Mouse (Mus musculus) midbrain, embryonic 16.5 days (tissue): ENCODE data around the gene Hist1h2ah. TPM values are rescaled to one million over a fixed set of nuclear protein-coding genes. Genes with fewer than 3 reads are reported as not detected.

Experiments used
- ATAC-seq: fragments of 200-750 bp; cut with Nextera tagmentation; 2 replicates; pipeline ENCODE4 v1.8.0; 2017; ENCODE audit warnings: moderate TSS enrichment
- H3K27ac ChIP-seq: fragments of 300-500 bp; sonication (generic); 2 replicates; pipeline ENCODE4 v1.5.1; 2014; ENCODE audit warnings: mild to moderate bottlenecking, low read length, mixed read lengths
- H3K27me3 ChIP-seq: fragments of 300-500 bp; sonication (generic); 2 replicates; pipeline ENCODE4 v1.6.1; 2014; ENCODE audit warnings: low read depth, low read length, mixed read lengths; ENCODE audit not compliant: control insufficient read depth, insufficient read depth
- H3K36me3 ChIP-seq: fragments of 300-500 bp; sonication (generic); 2 replicates; pipeline ENCODE4 v1.6.1; 2014; ENCODE audit warnings: mild to moderate bottlenecking, low read length, moderate library complexity, mixed read lengths; ENCODE audit not compliant: control insufficient read depth, insufficient read depth
- H3K4me1 ChIP-seq: fragments of 300-500 bp; sonication (generic); 2 replicates; pipeline ENCODE4 v1.6.1; 2014; ENCODE audit warnings: mild to moderate bottlenecking, low read length, mixed read lengths; ENCODE audit not compliant: control insufficient read depth, insufficient read depth
- H3K4me2 ChIP-seq: fragments of 300-500 bp; sonication (generic); 2 replicates; pipeline ENCODE4 v1.6.1; 2014; ENCODE audit warnings: mild to moderate bottlenecking, low read length, mixed read lengths
- H3K4me3 ChIP-seq: fragments of 300-500 bp; sonication (generic); 2 replicates; pipeline ENCODE4 v1.5.1; 2014; ENCODE audit warnings: low read depth, mild to moderate bottlenecking, low read length, moderate library complexity, mixed read lengths
- H3K9ac ChIP-seq: fragments of 300-500 bp; sonication (generic); 2 replicates; pipeline ENCODE4 v1.6.1; 2014; ENCODE audit warnings: low read depth, low read length, mixed read lengths
- H3K9me3 ChIP-seq: fragments of 300-500 bp; sonication (generic); replicated peaks from 2 replicates; pipeline ENCODE4 v1.6.1; 2014; ENCODE audit warnings: mild to moderate bottlenecking, low read length, mixed read lengths; ENCODE audit not compliant: control insufficient read depth, poor library complexity, severe bottlenecking
- WGBS: fragments of 180-500 bp; shearing (Covaris S2); extraction: QIAGEN DNeasy Blood & Tissue Kit; methylation state at CpG from one replicate; pipeline ENCODE4 v1.1.7; 2014; 5-methylcytosine and 5-hydroxymethylcytosine counted together
- polyA plus RNA-seq: library from polyadenylated mRNA; unstranded; fragments of >200 nt; fragmentation: Nextera tagmentation; extraction: Ambion mirVana; gene quantifications from 2 replicates; pipeline ENCODE4 v1.2.1, GENCODE M21; 2015

The Hist1h2ah gene
- polyA plus RNA-seq, 1 experiment from 2014 or later: not detected

DNA sequence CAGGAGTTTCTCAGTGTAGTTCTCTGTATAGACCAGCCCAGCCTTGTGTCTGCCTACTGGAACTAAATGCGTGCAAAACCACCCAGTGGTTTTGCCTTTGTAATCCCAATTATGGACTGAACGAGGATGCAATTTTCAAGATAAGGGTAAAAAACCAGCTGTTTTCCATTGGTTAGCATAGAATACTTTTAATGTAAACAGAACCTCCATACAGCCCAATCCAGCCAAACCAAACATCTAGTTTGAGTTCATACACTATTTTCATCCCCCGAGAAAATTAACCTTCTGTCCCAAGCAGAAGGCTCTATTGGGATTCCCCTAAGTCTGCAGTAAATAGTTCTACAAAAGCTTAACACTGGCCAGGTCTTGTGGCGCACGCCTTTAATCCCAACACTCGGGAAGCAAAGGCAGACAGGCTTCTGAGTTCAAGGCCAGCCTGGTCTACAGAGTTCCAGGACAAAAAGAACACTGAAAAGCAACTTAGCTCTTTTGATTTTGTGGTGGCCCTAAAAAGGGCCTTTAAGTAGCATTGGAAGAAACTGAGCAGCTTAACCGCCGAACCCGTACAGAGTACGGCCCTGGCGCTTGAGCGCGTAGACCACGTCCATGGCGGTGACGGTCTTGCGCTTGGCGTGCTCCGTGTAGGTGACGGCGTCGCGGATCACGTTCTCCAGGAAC lies 5.2 kb upstream of the Hist1h2ah start:
- Histone ChIP-seq H3K36me3 (no peaks in the 10 kb centered on the region), H3K4me2 (peak overlapping the region; percentile 89), H3K4me1 (peaks cover 34% of the 10 kb centered on the region), H3K27me3 (no peaks in the 10 kb centered on the region), H3K4me3 (peak overlapping the region; percentile 42), H3K9me3 (no peaks in the 10 kb centered on the region), H3K27ac (peak overlapping the region; percentile 72), H3K9ac (peak overlapping the region; percentile 46; the same call in 1 of the 2 replicates)
- no peak for ATAC-seq
- whole genome bisulfite sequencing: 2% methylated on average over 19 of the region's 24 CpGs

DNA sequence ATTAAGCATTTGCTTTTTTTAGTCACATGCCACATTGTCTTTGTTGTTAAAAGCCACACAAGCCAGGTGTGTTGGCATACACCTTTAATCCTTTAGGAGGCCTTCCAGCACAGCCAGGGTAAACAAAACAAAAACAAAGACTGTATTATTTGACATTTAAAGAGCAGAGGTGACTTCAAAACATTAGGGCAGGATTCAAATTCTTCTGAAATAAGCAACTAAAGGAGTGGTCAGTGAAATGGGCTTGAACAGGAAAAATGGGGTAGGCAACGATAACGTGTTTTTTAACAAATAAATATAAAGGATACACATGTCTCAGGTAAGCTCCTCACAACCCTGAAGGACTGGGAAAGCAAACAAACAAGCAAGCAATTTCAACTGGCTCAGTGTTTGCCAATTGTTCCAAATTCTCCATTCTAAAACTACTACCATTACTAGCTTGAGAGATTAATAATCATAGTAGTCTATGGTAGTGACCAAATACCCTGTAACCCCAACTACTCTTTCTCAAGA lies 4.6 kb upstream of the Hist1h2ah start:
- peak overlapping the region; percentile 89 for H3K4me2 ChIP-seq
- no peaks in the 10 kb centered on the region for H3K9me3 ChIP-seq
- 10% methylated on average over 2 of the region's 2 CpGs for WGBS
- no peak for ATAC-seq
- no peaks in the 10 kb centered on the region for H3K36me3 ChIP-seq
- peaks cover 35% of the 10 kb centered on the region for H3K4me1 ChIP-seq
- no peak overlapping the region; the same call in 1 of the 2 replicates for H3K4me3 ChIP-seq
- no peaks in the 10 kb centered on the region for H3K27me3 ChIP-seq
- H3K27ac ChIP-seq: no peak overlapping the region
- no peak overlapping the region for H3K9ac ChIP-seq

DNA sequence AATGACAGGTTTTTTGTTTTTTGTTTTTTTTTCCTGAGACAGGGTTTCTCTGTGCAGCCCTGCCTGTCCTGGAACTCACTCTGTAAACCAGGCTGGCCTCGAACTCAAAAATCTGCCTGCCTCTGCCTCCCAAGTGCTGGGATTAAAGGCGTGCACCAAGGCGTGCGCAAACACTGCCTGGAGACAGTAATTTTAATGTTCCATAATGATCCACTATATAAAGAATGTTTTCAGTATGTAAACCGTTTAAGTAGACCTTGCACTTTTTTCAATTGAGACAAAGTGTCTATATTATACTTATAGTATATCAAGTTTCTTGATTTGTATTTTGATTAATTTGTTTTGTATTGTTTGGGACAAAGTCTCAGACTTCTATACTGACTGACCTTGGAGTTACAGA lies 4.0 kb upstream of the Hist1h2ah start:
- Histone ChIP-seq H3K4me3 (no peak overlapping the region), H3K4me1 (peaks cover 40% of the 10 kb centered on the region), H3K4me2 (no peak overlapping the region), H3K27me3 (no peaks in the 10 kb centered on the region), H3K27ac (no peak overlapping the region), H3K36me3 (no peaks in the 10 kb centered on the region), H3K9ac (no peak overlapping the region), H3K9me3 (no peaks in the 10 kb centered on the region)
- 66% methylated on average over 5 of the region's 5 CpGs for WGBS
- no peak for ATAC-seq

DNA sequence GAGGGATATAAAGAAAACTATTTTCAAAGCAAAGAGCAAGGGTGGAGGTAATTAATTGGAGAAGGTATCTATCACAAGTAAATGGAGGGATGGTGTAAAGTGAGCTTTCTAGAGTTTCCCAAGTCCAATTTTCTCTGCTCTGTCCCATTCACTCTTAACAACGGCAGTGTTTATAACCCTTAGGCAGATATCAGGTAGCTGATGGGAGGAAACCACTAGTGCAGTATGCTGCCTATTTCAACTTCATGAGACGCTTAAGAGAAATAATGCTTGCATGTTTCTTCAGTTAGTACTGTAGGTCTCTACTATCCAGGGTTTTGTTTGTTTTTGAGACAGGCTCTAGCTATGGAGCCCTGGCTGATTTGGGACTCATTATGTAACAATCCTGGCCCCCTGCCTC lies 2.0 kb upstream of the Hist1h2ah start:
- Histone ChIP-seq H3K4me3 (no peak overlapping the region), H3K36me3 (no peaks in the 10 kb centered on the region), H3K27ac (no peak overlapping the region), H3K4me2 (no peak overlapping the region), H3K9me3 (no peaks in the 10 kb centered on the region), H3K4me1 (peaks cover 33% of the 10 kb centered on the region), H3K27me3 (no peaks in the 10 kb centered on the region), H3K9ac (no peak overlapping the region)
- ATAC-seq: no peak
- WGBS: 79% methylated on average over 2 of the region's 2 CpGs

DNA sequence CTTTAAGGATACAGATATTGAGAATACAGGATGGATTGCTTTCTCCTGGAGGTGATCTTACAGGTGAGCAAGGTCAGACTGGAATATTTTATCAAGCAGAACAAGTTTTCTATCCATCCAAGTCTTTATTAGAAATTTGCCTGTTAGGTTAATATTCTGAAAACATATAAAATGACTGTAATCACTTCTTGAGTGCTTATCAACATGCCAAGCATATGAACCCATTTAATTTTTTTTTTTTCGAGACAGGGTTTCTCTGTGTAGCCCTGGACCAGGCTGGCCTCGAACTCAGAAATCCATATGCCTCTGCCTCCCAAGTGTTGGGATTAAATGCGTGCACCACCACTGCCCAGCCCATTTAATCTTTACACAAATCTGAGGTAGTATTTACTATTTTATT lies 1.6 kb upstream of the Hist1h2ah start:
- Histone ChIP-seq H3K27ac (no peak overlapping the region), H3K4me1 (peaks cover 29% of the 10 kb centered on the region), H3K4me3 (no peak overlapping the region), H3K9ac (no peak overlapping the region), H3K36me3 (no peaks in the 10 kb centered on the region), H3K27me3 (no peaks in the 10 kb centered on the region), H3K4me2 (no peak overlapping the region; the same call in 1 of the 2 replicates), H3K9me3 (no peaks in the 10 kb centered on the region)
- WGBS: 65% methylated on average over 3 of the region's 3 CpGs
- no peak for ATAC-seq

DNA sequence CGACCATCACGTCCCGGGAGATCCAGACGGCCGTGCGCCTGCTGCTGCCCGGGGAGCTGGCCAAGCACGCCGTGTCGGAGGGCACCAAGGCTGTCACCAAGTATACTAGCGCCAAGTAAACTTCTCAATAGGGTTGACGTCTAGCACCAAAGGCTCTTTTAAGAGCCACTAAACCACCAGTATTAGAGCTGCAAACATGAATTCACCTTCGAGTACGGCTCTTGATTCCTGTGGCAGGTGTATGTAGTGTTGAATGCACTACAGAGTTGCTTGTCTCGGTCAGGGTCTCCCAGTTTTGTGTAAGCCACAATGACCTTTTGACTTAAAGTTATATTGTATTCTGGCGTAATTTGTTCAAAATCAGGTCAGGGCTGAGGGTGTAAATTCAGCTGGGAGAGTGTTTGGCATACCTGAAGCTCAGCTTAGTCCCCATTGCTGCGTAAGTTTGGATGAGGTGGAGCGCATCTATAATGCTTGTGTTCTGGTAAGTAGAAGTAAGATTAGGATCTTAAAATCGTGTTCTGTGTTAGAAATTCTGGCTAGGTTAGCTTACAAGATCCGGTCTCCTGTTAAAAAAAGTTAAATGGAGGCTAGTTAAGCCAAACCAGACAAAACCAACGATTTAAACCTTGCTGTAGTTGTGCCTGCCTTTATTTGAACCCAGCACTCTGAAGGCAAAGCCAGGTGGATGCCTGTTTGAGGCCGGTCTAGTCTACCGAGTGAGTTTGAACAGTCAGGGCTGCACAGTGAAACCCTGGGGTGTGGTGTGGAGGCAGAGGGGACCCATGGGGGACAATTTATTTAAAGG lies 985 bp upstream of the Hist1h2ah start:
- peaks cover 25% of the 10 kb centered on the region for H3K4me1 ChIP-seq
- peak overlapping the region; percentile 40 for H3K4me3 ChIP-seq
- H3K9me3 ChIP-seq: no peaks in the 10 kb centered on the region
- 2% methylated on average over 17 of the region's 23 CpGs for WGBS
- peak overlapping the region; percentile 74 for H3K4me2 ChIP-seq
- H3K36me3 ChIP-seq: no peaks in the 10 kb centered on the region
- no peaks in the 10 kb centered on the region for H3K27me3 ChIP-seq
- H3K27ac ChIP-seq: peak overlapping the region; percentile 59; the same call in 1 of the 2 replicates
- ATAC-seq: peak; percentile 22; the same call in 1 of the 2 replicates
- H3K9ac ChIP-seq: 0 out of 2 replicates have a peak overlapping the region, but pooled peaks have one; percentile 21

DNA sequence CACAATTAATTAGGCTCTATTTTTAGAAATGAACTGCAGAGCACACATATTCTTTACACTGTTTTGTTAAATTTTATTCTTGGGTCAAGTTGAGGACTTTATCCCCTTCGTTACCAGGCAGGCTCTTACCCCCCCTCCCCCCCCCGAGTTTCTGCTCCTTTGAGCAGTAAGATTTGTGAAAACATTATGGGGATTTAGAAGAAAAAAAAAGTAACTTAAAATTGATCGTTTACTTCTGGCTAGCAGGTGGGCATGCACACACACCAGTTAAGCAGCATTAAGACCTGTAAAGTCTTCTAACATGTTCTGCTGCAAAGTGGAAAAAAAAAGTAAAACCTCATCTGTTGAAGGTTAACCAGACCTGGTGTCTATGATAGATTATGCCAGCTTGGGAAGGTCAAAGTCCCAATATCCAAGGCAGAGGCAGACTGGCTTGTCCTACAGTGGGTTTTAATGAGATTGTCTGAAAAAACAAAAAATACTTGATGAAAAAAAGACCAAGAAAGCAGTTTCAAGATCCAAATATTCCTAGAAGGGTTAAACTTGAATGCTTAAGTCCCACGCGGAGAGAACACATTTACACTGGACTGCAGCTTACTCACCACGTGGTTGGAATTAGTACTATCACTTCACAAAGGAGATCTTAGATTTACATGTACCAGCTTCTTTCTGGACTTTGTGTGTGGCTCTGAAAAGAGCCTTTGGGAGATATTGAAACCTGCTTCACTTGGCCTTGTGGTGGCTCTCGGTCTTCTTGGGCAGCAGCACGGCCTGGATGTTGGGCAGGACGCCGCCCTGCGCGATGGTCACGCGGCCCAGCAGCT lies 713 bp downstream of the Hist1h2ah start:
- WGBS: under 1% methylated on average over 10 of the region's 14 CpGs
- Histone ChIP-seq H3K4me2 (peak overlapping the region; percentile 64), H3K4me1 (peaks cover 14% of the 10 kb centered on the region), H3K9ac (peak overlapping the region; percentile 35; the same call in 1 of the 2 replicates), H3K27me3 (no peaks in the 10 kb centered on the region), H3K36me3 (no peaks in the 10 kb centered on the region), H3K4me3 (peak overlapping the region; percentile 33), H3K9me3 (no peaks in the 10 kb centered on the region), H3K27ac (no peak overlapping the region)
- no peak; the same call in 1 of the 2 replicates for ATAC-seq

DNA sequence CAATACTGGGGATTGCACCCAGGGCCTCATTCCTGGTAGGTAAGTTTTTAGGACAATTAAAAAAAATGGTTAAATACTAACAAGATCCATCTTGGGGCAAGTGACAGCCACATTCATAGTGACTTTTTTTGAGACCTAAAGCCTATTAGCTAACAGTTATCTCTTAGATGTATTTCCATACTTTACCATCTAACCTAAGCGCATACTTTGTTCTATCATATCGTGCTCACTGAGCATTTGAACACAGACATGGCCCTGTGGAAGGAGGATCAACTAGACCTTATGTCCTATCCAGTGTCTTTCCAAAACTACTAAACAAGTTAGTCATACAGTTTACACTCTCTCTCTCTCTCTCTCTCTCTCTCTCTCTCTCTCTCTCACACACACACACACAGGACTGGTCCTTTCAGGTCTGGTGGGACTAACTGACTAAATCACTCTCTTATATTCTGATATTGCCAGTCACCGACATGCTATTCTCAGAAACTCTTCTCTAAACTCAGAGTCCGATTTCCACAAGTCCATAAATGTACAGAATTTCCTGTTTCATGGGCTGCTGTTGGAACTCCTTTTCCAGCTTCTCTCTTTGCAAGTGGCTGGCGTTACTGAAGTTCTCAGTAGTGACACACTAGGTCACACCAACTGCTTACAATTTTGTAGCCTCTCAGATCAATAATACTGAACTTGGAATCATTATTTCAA lies 1.5 kb downstream of the Hist1h2ah start:
- 51% methylated on average over 5 of the region's 5 CpGs for WGBS
- Histone ChIP-seq H3K27ac (no peak overlapping the region), H3K27me3 (no peaks in the 10 kb centered on the region), H3K9ac (no peak overlapping the region), H3K36me3 (no peaks in the 10 kb centered on the region), H3K4me1 (peaks cover 14% of the 10 kb centered on the region), H3K9me3 (no peaks in the 10 kb centered on the region), H3K4me3 (no peak overlapping the region), H3K4me2 (no peak overlapping the region)
- no peak for ATAC-seq
